Mouse (Mus musculus) cerebral cortex, adult 2 months (tissue): ENCODE measurements around the gene Gucy1b2.

Experiments
- WGBS: fragments of 180-500 bp; shearing (Covaris S2); methylation state at CpG from one replicate; pipeline ENCODE4 v1.1.7; 2018; 5-methylcytosine and 5-hydroxymethylcytosine counted together

The Gucy1b2 gene

GRCm38 (mm10) chr14:62363774-62364173 is 92.3 kb downstream of the Gucy1b2 start:
- 92% methylated on average over 2 of the region's 2 CpGs for WGBS

GRCm38 (mm10) chr14:62361263-62361980 is 94.7 kb downstream of the Gucy1b2 start:
- 92% methylated on average over 8 of the region's 8 CpGs for WGBS

- WGBS = 85% methylated on average over 7 of the region's 7 CpGs
Measured at GRCm38 (mm10) chr14:62355201-62355600, 100.9 kb downstream of the Gucy1b2 start.

DNA sequence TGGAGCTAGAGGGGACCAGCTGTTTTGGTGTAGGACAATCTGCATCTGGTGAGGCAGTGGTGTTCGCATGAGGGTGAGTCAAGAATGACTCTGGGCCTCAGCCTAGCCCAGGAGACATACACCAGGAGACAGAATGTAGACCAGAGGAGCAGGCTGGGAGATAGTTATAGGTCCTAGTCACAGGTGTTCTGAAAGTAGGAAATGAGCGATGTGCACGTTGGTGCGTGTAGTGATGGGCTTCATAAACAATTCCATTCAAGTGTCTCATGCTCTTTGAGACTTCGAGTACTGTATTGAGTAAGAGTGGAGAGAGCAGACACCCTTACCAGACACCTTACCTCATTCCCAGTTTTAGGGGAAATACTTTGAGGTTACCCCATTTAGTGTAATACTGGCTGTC is 102.3 kb downstream of the Gucy1b2 start:
- 96% methylated on average over 5 of the region's 5 CpGs for WGBS

- 86% methylated on average over 9 of the region's 9 CpGs for WGBS
Measured at GRCm38 (mm10) chr14:62353372-62353771, 102.7 kb downstream of the Gucy1b2 start.

- 98% methylated on average over 3 of the region's 3 CpGs for WGBS
Measured at GRCm38 (mm10) chr14:62350890-62351289, 105.2 kb downstream of the Gucy1b2 start.

DNA sequence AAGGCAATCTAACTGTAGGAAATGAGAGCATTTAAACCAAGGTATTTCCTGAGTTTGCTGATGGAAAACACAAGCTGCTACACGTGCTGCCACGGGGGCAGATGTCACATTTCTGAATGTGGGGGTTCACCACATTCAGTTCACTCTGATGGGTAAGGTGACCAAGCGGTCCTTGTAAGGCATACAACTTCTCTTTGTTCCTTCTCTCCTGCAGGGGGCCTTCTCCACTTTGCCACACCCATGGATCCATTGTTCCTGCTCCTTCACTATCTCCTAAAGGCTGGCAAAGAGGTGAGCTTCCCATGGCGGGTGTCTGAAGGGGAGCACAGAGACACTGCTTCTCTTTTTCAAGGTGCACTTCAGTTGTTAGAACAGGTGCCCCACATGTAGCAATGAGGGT is 105.9 kb downstream of the Gucy1b2 start:
- WGBS = 94% methylated on average over 4 of the region's 4 CpGs

- WGBS = 86% methylated on average over 5 of the region's 5 CpGs
Measured at GRCm38 (mm10) chr14:62349786-62350185, 106.3 kb downstream of the Gucy1b2 start.

GRCm38 (mm10) chr14:62347103-62347502 is 109.0 kb downstream of the Gucy1b2 start:
- WGBS = 78% methylated on average over 7 of the region's 7 CpGs

DNA sequence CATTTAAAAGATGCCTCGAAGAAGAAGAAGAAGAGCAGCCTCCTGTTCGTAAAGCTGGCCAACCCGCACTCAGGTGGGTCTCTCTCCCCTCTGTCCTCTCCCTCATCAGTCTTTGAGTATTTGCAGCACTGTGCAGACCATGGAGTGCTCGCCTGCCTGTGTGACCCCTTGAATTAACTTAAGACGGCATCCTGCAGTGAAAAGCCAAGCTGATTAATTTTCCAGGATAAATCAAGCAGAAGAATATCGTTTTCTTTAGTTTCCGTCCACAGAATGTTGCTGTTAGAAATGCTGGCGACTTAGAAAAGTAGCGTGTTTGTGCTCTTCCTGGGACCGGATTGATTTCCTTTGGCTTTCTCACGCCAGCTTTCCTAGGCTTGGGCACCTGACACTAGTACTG is 109.5 kb downstream of the Gucy1b2 start:
- WGBS = 67% methylated on average over 11 of the region's 11 CpGs
